Mouse (Mus musculus): Measurements from ENCODE around the gene Mrgpra2a. TPM values are rescaled to one million over a fixed set of nuclear protein-coding genes. Genes with fewer than 3 reads are reported as not detected.
"Not testable (repeated sequence)": the region's sequence is repeated elsewhere in the genome, so short reads cannot be mapped to it uniquely, and the experiment has no call there.

Mrgpra2a gene
- not detected in 2 replicates for polyA plus RNA-seq (2016; fragmentation: Nextera tagmentation; extraction: Ambion mirVana)

- H3K4me1 ChIP-seq; H3K27me3 ChIP-seq (ENCODE audit: low read depth, poor library complexity, severe bottlenecking); H3K9me3 ChIP-seq (replicated peaks); H3K36me3 ChIP-seq; H3K4me3 ChIP-seq; DNase-seq (ENCODE audit: low spot score); H3K27ac ChIP-seq (replicated peaks): not testable (repeated sequence)
- WGBS, result no CpG with 5 or more reads among the region's 1 CpGs
Measured at GRCm38 (mm10) chr7:47452015-47452414, at the start of gene Mrgpra2a. Gene Mrgpra2a (minus strand): TSS chr7:47452139.

GRCm38 (mm10) chr7:47491266-47491665, 39.3 kb upstream of the Mrgpra2a start:
- H3K27me3 ChIP-seq (ENCODE audit: low read depth, poor library complexity, severe bottlenecking); DNase-seq (ENCODE audit: low spot score); H3K27ac ChIP-seq (replicated peaks); H3K36me3 ChIP-seq; H3K4me3 ChIP-seq; H3K4me1 ChIP-seq: not testable (repeated sequence)
- peaks cover 16% of the 10 kb centered on the region; the same call in 1 of the 2 replicates for H3K9me3 ChIP-seq (replicated peaks)

- H3K4me1 ChIP-seq; H3K27me3 ChIP-seq (ENCODE audit: low read depth, poor library complexity, severe bottlenecking); DNase-seq (ENCODE audit: low spot score); H3K36me3 ChIP-seq; H3K9me3 ChIP-seq (replicated peaks); H3K4me3 ChIP-seq; H3K27ac ChIP-seq (replicated peaks): not testable (repeated sequence)
- no CpG with 5 or more reads among the region's 1 CpGs for WGBS
Measured at GRCm38 (mm10) chr7:47489438-47489837, 37.5 kb upstream of the Mrgpra2a start.

GRCm38 (mm10) chr7:47483181-47483580, 31.2 kb upstream of the Mrgpra2a start:
- H3K4me1 ChIP-seq; H3K27me3 ChIP-seq (ENCODE audit: low read depth, poor library complexity, severe bottlenecking); H3K36me3 ChIP-seq; H3K4me3 ChIP-seq; H3K27ac ChIP-seq (replicated peaks); DNase-seq (ENCODE audit: low spot score); H3K9me3 ChIP-seq (replicated peaks): not testable (repeated sequence)

- not testable (repeated sequence) for H3K4me1 ChIP-seq; H3K36me3 ChIP-seq; H3K4me3 ChIP-seq; DNase-seq (ENCODE audit: low spot score); H3K9me3 ChIP-seq (replicated peaks); H3K27ac ChIP-seq (replicated peaks); H3K27me3 ChIP-seq (ENCODE audit: low read depth, poor library complexity, severe bottlenecking)
- 56% methylated on average over 2 of the region's 3 CpGs for WGBS
Measured at GRCm38 (mm10) chr7:47473904-47474303, 22.0 kb upstream of the Mrgpra2a start.

- not testable (repeated sequence) for H3K9me3 ChIP-seq (replicated peaks); H3K27me3 ChIP-seq (ENCODE audit: low read depth, poor library complexity, severe bottlenecking); DNase-seq (ENCODE audit: low spot score)
Measured at GRCm38 (mm10) chr7:47465278-47465981, 13.5 kb upstream of the Mrgpra2a start.

GRCm38 (mm10) chr7:47445729-47446128, 6.2 kb downstream of the Mrgpra2a start:
- not testable (repeated sequence) for H3K4me3 ChIP-seq; H3K27ac ChIP-seq (replicated peaks); H3K4me1 ChIP-seq; H3K9me3 ChIP-seq (replicated peaks); H3K27me3 ChIP-seq (ENCODE audit: low read depth, poor library complexity, severe bottlenecking); DNase-seq (ENCODE audit: low spot score); H3K36me3 ChIP-seq

More at GRCm38 (mm10) chr7:47465278-47465981, 13.5 kb upstream of the Mrgpra2a start:
- H3K27ac ChIP-seq (replicated peaks); H3K4me3 ChIP-seq; H3K4me1 ChIP-seq; H3K36me3 ChIP-seq: not testable (repeated sequence)

- H3K36me3 ChIP-seq; H3K9me3 ChIP-seq (replicated peaks); H3K4me3 ChIP-seq; H3K4me1 ChIP-seq; DNase-seq (ENCODE audit: low spot score); H3K27ac ChIP-seq (replicated peaks); H3K27me3 ChIP-seq (ENCODE audit: low read depth, poor library complexity, severe bottlenecking): not testable (repeated sequence)
- 29% methylated on average over 1 of the region's 2 CpGs for WGBS
Measured at GRCm38 (mm10) chr7:47436463-47436862, 15.5 kb downstream of the Mrgpra2a start.

- H3K36me3 ChIP-seq; H3K4me1 ChIP-seq; H3K27me3 ChIP-seq (ENCODE audit: low read depth, poor library complexity, severe bottlenecking); H3K9me3 ChIP-seq (replicated peaks); H3K4me3 ChIP-seq; H3K27ac ChIP-seq (replicated peaks); DNase-seq (ENCODE audit: low spot score): not testable (repeated sequence)
Measured at GRCm38 (mm10) chr7:47427815-47428508, 24.0 kb downstream of the Mrgpra2a start.

- Histone ChIP-seq H3K27me3 (ENCODE audit: low read depth, poor library complexity, severe bottlenecking) (no peaks in the 10 kb centered on the region), H3K36me3 (no peaks in the 10 kb centered on the region), H3K27ac (replicated peaks) (no peak overlapping the region), H3K4me3 (no peak overlapping the region), H3K4me1 (no peaks in the 10 kb centered on the region), H3K9me3 (replicated peaks) (peaks cover 34% of the 10 kb centered on the region)
- DNase-seq (ENCODE audit: low spot score), result no peak
- WGBS, result 74% methylated on average over 2 of the region's 2 CpGs
Measured at GRCm38 (mm10) chr7:47410602-47411001, 41.3 kb downstream of the Mrgpra2a start.

GRCm38 (mm10) chr7:47409545-47409944, 42.4 kb downstream of the Mrgpra2a start:
- Histone ChIP-seq H3K36me3 (no peaks in the 10 kb centered on the region), H3K4me1 (no peaks in the 10 kb centered on the region)
- no peak for DNase-seq (ENCODE audit: low spot score)

GRCm38 (mm10) chr7:47401125-47401524, 50.8 kb downstream of the Mrgpra2a start:
- Histone ChIP-seq H3K4me3 (no peak overlapping the region), H3K36me3 (no peaks in the 10 kb centered on the region), H3K27ac (replicated peaks) (no peak overlapping the region), H3K9me3 (replicated peaks) (peaks cover 33% of the 10 kb centered on the region), H3K27me3 (ENCODE audit: low read depth, poor library complexity, severe bottlenecking) (no peaks in the 10 kb centered on the region), H3K4me1 (no peaks in the 10 kb centered on the region)
- DNase-seq (ENCODE audit: low spot score), result no peak

More at GRCm38 (mm10) chr7:47409545-47409944, 42.4 kb downstream of the Mrgpra2a start:
- Histone ChIP-seq H3K4me3 (no peak overlapping the region), H3K9me3 (replicated peaks) (peaks cover 34% of the 10 kb centered on the region), H3K27me3 (ENCODE audit: low read depth, poor library complexity, severe bottlenecking) (no peaks in the 10 kb centered on the region), H3K27ac (replicated peaks) (no peak overlapping the region)
- 63% methylated on average over 1 of the region's 1 CpGs for whole genome bisulfite sequencing
